Mouse (Mus musculus) CH12.LX (cell line): ENCODE results near the gene Tnnt2. TPM values are rescaled to one million over a fixed set of nuclear protein-coding genes. Genes with fewer than 3 reads are reported as not detected.

Source experiments
- DNase-seq: peaks from one replicate; pipeline ENCODE4 v3.0.0-alpha.2; 2013; ENCODE audit errors: extremely low read depth
- H3K27ac ChIP-seq: 2 replicates; pipeline ENCODE4 v1.5.1; 2012; ENCODE audit warnings: low read depth, mild to moderate bottlenecking, control low read depth, moderate library complexity; ENCODE audit not compliant: insufficient read depth
- H3K27me3 ChIP-seq: replicated peaks from 2 replicates; pipeline ENCODE3; 2012; ENCODE audit warnings: inconsistent platforms
- H3K36me3 ChIP-seq, 2 experiments: replicated peaks in 1 of 2; 2 replicates each; pipeline versions ENCODE3 to v1.6.1; 2012; ENCODE audit warnings: inconsistent platforms in 1 of 2, low read length in 1 of 2, mild to moderate bottlenecking in 1 of 2, mixed read lengths in 1 of 2, moderate library complexity in 1 of 2; ENCODE audit not compliant: control insufficient read depth in 1 of 2, insufficient read depth in 1 of 2
- H3K4me1 ChIP-seq, 2 experiments: 2 replicates each; pipeline ENCODE4 v1.6.1; 2012; ENCODE audit warnings: inconsistent platforms in 1 of 2, moderate library complexity in 1 of 2; ENCODE audit not compliant: insufficient read depth in 2 of 2, control insufficient read depth in 1 of 2
- H3K4me2 ChIP-seq: 2 replicates; pipeline ENCODE4 v1.6.1; 2012; ENCODE audit warnings: low read depth, mild to moderate bottlenecking, control low read depth; ENCODE audit not compliant: poor library complexity, insufficient read depth, severe bottlenecking
- H3K4me3 ChIP-seq, 3 experiments: fragments of 150-350 bp in 1 of 3; sonication (generic) in 1 of 3; replicated peaks in 1 of 3; 2 replicates each; pipeline versions ENCODE3 to v1.5.1; 2011 to 2012; ENCODE audit warnings: low read depth in 2 of 3, low read length in 2 of 3, mild to moderate bottlenecking in 2 of 3, moderate library complexity in 2 of 3, control low read depth in 1 of 3, improper control_type of control experiment in 1 of 3, inconsistent platforms in 1 of 3, mixed read lengths in 1 of 3; ENCODE audit not compliant: poor library complexity in 1 of 3
- H3K79me2 ChIP-seq: replicated peaks from 2 replicates; pipeline ENCODE4 v1.6.1; 2012; ENCODE audit warnings: mild to moderate bottlenecking, moderate library complexity; ENCODE audit not compliant: control insufficient read depth, poor library complexity, insufficient read depth, severe bottlenecking; ENCODE audit errors: extremely low read depth
- H3K9ac ChIP-seq: 2 replicates; pipeline ENCODE4 v1.6.1; 2012; ENCODE audit warnings: low read depth, mild to moderate bottlenecking, control low read depth, moderate library complexity; ENCODE audit not compliant: insufficient read depth
- H3K9me3 ChIP-seq: replicated peaks from 2 replicates; pipeline ENCODE3; 2012; ENCODE audit warnings: low read length, inconsistent platforms, mixed read lengths
- CTCF ChIP-seq, 2 experiments: IDR thresholded peaks in 1 of 2; conservative IDR thresholded peaks in 1 of 2; 2 replicates each; pipeline ENCODE4 v1.5.1; 2011 to 2012; ENCODE audit warnings: low read depth in 2 of 2, low read length in 2 of 2, improper control_type of control experiment in 1 of 2, inconsistent platforms in 1 of 2, mild to moderate bottlenecking in 1 of 2, moderate library complexity in 1 of 2
- ELF1 ChIP-seq: IDR thresholded peaks from 2 replicates; pipeline ENCODE4 v1.6.1; 2014; ENCODE audit warnings: low read depth, mild to moderate bottlenecking, inconsistent platforms, low read length, improper control_type of control experiment
- ETS1 ChIP-seq: conservative IDR thresholded peaks from 2 replicates; pipeline ENCODE4 v1.6.1; 2012; ENCODE audit warnings: low read depth, mild to moderate bottlenecking, inconsistent platforms, low read length, improper control_type of control experiment, moderate library complexity
- IRF4 ChIP-seq: IDR thresholded peaks from 2 replicates; pipeline ENCODE4 v1.6.1; 2014; ENCODE audit warnings: low read depth, mild to moderate bottlenecking, inconsistent platforms, low read length, improper control_type of control experiment
- JUN ChIP-seq: IDR thresholded peaks from 2 replicates; pipeline ENCODE4 v1.6.1; 2011; ENCODE audit warnings: low read depth, mild to moderate bottlenecking, low read length, improper control_type of control experiment, moderate library complexity; ENCODE audit not compliant: insufficient read depth
- JUND ChIP-seq: conservative IDR thresholded peaks from 2 replicates; pipeline ENCODE4 v1.6.1; 2011; ENCODE audit warnings: low read depth, low read length, improper control_type of control experiment
- KAT2A ChIP-seq: IDR thresholded peaks from 2 replicates; pipeline ENCODE4 v1.6.1; 2012; ENCODE audit warnings: low read length, improper control_type of control experiment, inconsistent platforms; ENCODE audit not compliant: insufficient replicate concordance
- MAFK ChIP-seq: IDR thresholded peaks from 2 replicates; pipeline ENCODE4 v1.6.1; 2011; ENCODE audit warnings: low read length, improper control_type of control experiment; ENCODE audit not compliant: insufficient replicate concordance
- MAZ ChIP-seq: IDR thresholded peaks from 2 replicates; pipeline ENCODE4 v1.6.1; 2012; ENCODE audit warnings: low read depth, mild to moderate bottlenecking, inconsistent platforms, low read length, improper control_type of control experiment, moderate library complexity
- MXI1 ChIP-seq: IDR thresholded peaks from 2 replicates; pipeline ENCODE4 v1.6.1; 2011; ENCODE audit warnings: mild to moderate bottlenecking, low read depth, low read length, improper control_type of control experiment
- MYC ChIP-seq: IDR thresholded peaks from 2 replicates; pipeline ENCODE4 v1.6.1; 2011; ENCODE audit warnings: low read depth, mild to moderate bottlenecking, improper control_type of control experiment, low read length
- NELFE ChIP-seq: IDR thresholded peaks from 2 replicates; pipeline ENCODE4 v1.6.1; 2011; ENCODE audit warnings: low read depth, low read length, improper control_type of control experiment
- RAD21 ChIP-seq: IDR thresholded peaks from 2 replicates; pipeline ENCODE4 v1.6.1; 2011; ENCODE audit warnings: low read depth, mild to moderate bottlenecking, low read length, improper control_type of control experiment, moderate library complexity
- RCOR1 ChIP-seq: conservative IDR thresholded peaks from 2 replicates; pipeline ENCODE4 v1.6.1; 2012; ENCODE audit warnings: low read depth, mild to moderate bottlenecking, inconsistent platforms, low read length, improper control_type of control experiment
- SIN3A ChIP-seq: IDR thresholded peaks from 2 replicates; pipeline ENCODE4 v1.6.1; 2012; ENCODE audit warnings: low read length, improper control_type of control experiment, inconsistent platforms
- SMC3 ChIP-seq: IDR thresholded peaks from 2 replicates; pipeline ENCODE4 v1.6.1; 2011; ENCODE audit warnings: low read depth, low read length, improper control_type of control experiment
- TCF12 ChIP-seq: IDR thresholded peaks from 2 replicates; pipeline ENCODE4 v1.6.1; 2014; ENCODE audit warnings: low read depth, mild to moderate bottlenecking, inconsistent platforms, low read length, improper control_type of control experiment
- UBTF ChIP-seq: IDR thresholded peaks from 2 replicates; pipeline ENCODE4 v1.6.1; 2012; ENCODE audit warnings: low read depth, mild to moderate bottlenecking, inconsistent platforms, low read length, improper control_type of control experiment, moderate library complexity
- dilution Hi-C: fragments of 300-500 bp; cut with MboI; formaldehyde crosslinking; loops from 2 replicates; pipeline ENCODE4 v1.14.3; 2020; ENCODE audit warnings: low sequenced_read_pairs; ENCODE audit not compliant: extremely low pct_unique_long_range_greater_than_20kb, extremely low pct_ligation_motif_present
- in situ Hi-C: fragments of 300-500 bp; cut with MboI; formaldehyde crosslinking; loops from 3 replicates; pipeline ENCODE4 v1.14.3; 2019; ENCODE audit warnings: low sequenced_read_pairs, low pct_ligation_motif_present, low pct_unique_long_range_greater_than_20kb, mixed read lengths
- polyA plus RNA-seq: library from polyadenylated mRNA; unstranded; fragments of >175 nt; gene quantifications from 2 replicates; pipeline ENCODE4 v1.2.1, GENCODE M21; 2012; ENCODE audit warnings: low read depth; ENCODE audit not compliant: insufficient read length
- total RNA-seq, 2 experiments: library from RNA; depleted of rRNA; stranded (reverse); fragments of 300-350 nt in 1 of 2; fragments of >200 nt in 1 of 2; gene quantifications; 2 replicates each; pipeline ENCODE4 v1.2.3; 2012 to 2014

Tnnt2 gene
- total and polyA plus RNA-seq, 3 experiments = 3.6 to 31.1 (median 8.6) TPM

GRCm38 (mm10) chr1:135846632-135847031 is 10.5 kb downstream of the Tnnt2 start:
- Histone ChIP-seq H3K9ac (no peak overlapping the region), H3K36me3 (peaks cover 0 to 31% of the 10 kb centered on the region in 2 experiments), H3K79me2 (no peaks in the 10 kb centered on the region), H3K27me3 (peaks cover 2% of the 10 kb centered on the region), H3K4me2 (no peak overlapping the region), H3K4me1 (peaks cover 20 to 59% of the 10 kb centered on the region in 2 experiments), H3K4me3 (no peak overlapping the region), H3K9me3 (no peaks in the 10 kb centered on the region), H3K27ac (no peak overlapping the region)
- in situ Hi-C loops (no loop called here), dilution Hi-C loops (no loop called here)
- no peak for DNase-seq
- TF ChIP-seq SIN3A (no peak), ETS1 (no peak), JUN (no peak), UBTF (no peak), MAZ (no peak)

- TF ChIP-seq IRF4 = 0 out of 2 replicates have a peak, but pooled peaks have one; percentile 40
- no peak for TF ChIP-seq MAFK
- TF ChIP-seq TCF12 = peak; percentile 21; the same call in 1 of the 2 replicates
- TF ChIP-seq RAD21 = peak; percentile 49
- no peak for TF ChIP-seq RCOR1
- peak; percentile 39; the same call in 1 of the 2 replicates for TF ChIP-seq MXI1
- peak; percentile 65 for TF ChIP-seq ELF1
- no peak for TF ChIP-seq KAT2A
- TF ChIP-seq JUND = 0 out of 2 replicates have a peak, but pooled peaks have one; percentile 22
- TF ChIP-seq SMC3 = peak; percentile 48
- peak; percentile 88 to 89 for TF ChIP-seq CTCF (conservative IDR thresholded peaks at IDR 0.05 in 1 of 2, IDR thresholded peaks at IDR 0.05 in 1 of 2; ENCODE audit: low read depth in 2 of 2, low read length in 2 of 2)
- TF ChIP-seq NELFE = peak; percentile 61; the same call in 1 of the 2 replicates
- 0 out of 2 replicates have a peak, but pooled peaks have one; percentile 55 for TF ChIP-seq MYC
- dilution Hi-C loops (no loop called here), in situ Hi-C loops (no loop called here)
- DNase-seq = peak; percentile 78
- H3K36me3 ChIP-seq = peaks cover 0 to 35% of the 10 kb centered on the region in 2 experiments
- no peak overlapping the region for H3K4me2 ChIP-seq
- no peak overlapping the region for H3K4me3 ChIP-seq
- no peak overlapping the region for H3K9ac ChIP-seq
- H3K9me3 ChIP-seq = no peaks in the 10 kb centered on the region
- H3K27me3 ChIP-seq = peaks cover 2% of the 10 kb centered on the region
- peaks cover 18 to 54% of the 10 kb centered on the region in 2 experiments for H3K4me1 ChIP-seq
- no peak overlapping the region for H3K27ac ChIP-seq
- H3K79me2 ChIP-seq = no peaks in the 10 kb centered on the region
These were observed 11.0 kb downstream of the Tnnt2 start for GRCm38 (mm10) chr1:135847139-135847562.
